ENCODE assay signal across 29 mouse cellular contexts in the genomic region with DNA sequence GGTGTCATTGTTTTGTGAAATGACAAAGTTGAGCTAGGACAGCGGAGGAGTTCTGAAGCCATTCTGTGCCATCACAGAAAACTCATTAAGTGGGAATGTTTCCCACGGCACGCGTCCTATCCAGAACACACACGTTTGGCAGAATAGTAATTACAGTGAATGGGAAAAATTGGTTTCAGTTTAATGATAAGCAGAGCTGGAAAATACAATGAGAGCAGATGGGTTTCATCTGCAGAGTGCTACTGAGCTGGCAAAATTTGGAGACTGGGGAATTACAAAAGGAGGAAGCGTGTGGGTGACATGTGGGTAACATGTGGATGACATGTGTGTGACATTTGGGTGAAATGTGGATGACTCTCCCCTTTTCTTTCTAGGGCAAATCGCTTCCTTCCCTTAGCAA.
DNase-seq lines count a peak whose midpoint lies in the region; ATAC-seq and TF ChIP-seq lines count a peak whose summit lies in the region.
"Had no signal": no experiment of that assay in that cellular context is flagged by ENCODE, and none has a peak within 500 bp of the region (broad histone marks: within the 10 kb centered on the region; RNA-seq: fewer than 3 reads in every experiment).

No protein-coding gene starts in this region.

- ATAC-seq in forebrain, postnatal 0 days: peak; percentile 59
- ATAC-seq in forebrain, embryonic 15.5 days (replicated peaks): no peak
- ATAC-seq in neural tube, embryonic 14.5 days (ENCODE audit: low read depth): peak; percentile 46; the same call in 1 of the 2 replicates
- ATAC-seq: lung, postnatal 0 days; Patski had no signal

- no peaks in the 10 kb centered on the region for H3K27me3 ChIP-seq in forebrain, postnatal 0 days (ENCODE audit: insufficient read depth, low read length)
- H3K27me3 ChIP-seq in forebrain, embryonic 15.5 days: no peaks in the 10 kb centered on the region
- no peaks in the 10 kb centered on the region for H3K27me3 ChIP-seq in neural tube, embryonic 14.5 days (ENCODE audit: control insufficient read depth, insufficient read depth, low read length)
- H3K27me3 ChIP-seq: embryonic facial prominence, embryonic 13.5 days; limb, embryonic 15.5 days; liver, embryonic 13.5 days; megakaryocyte, embryonic 14.5 days; neural tube, embryonic 12.5 days; Patski; stomach, embryonic 15.5 days had no signal

- H3K4me3 ChIP-seq in forebrain, postnatal 0 days (ENCODE audit: low read depth, low read length): no peak overlapping the region
- H3K4me3 ChIP-seq in forebrain, embryonic 15.5 days: no peak overlapping the region
- no peak overlapping the region for H3K4me3 ChIP-seq in neural tube, embryonic 14.5 days (ENCODE audit: low read depth, low read length)
- H3K4me3 ChIP-seq: embryonic facial prominence, embryonic 13.5 days; forebrain, embryonic 10.5 days; limb, embryonic 10.5 days; limb, embryonic 15.5 days; liver, embryonic 13.5 days; megakaryocyte, embryonic 14.5 days; neural tube, embryonic 12.5 days; stomach, embryonic 15.5 days had no signal

- H3K4me2 ChIP-seq in forebrain, postnatal 0 days (ENCODE audit: low read depth): no peak overlapping the region
- no peak overlapping the region for H3K4me2 ChIP-seq in forebrain, embryonic 15.5 days (replicated peaks)
- no peak overlapping the region for H3K4me2 ChIP-seq in neural tube, embryonic 14.5 days (ENCODE audit: low read depth, low read length)
- H3K4me2 ChIP-seq: embryonic facial prominence, embryonic 13.5 days; limb, embryonic 15.5 days; liver, embryonic 13.5 days; neural tube, embryonic 12.5 days; stomach, embryonic 15.5 days had no signal

- H3K9ac ChIP-seq in forebrain, postnatal 0 days: no peak overlapping the region
- no peak overlapping the region for H3K9ac ChIP-seq in forebrain, embryonic 15.5 days (replicated peaks)
- no peak overlapping the region for H3K9ac ChIP-seq in neural tube, embryonic 14.5 days (replicated peaks; ENCODE audit: low read depth, low read length)
- H3K9ac ChIP-seq: embryonic facial prominence, embryonic 13.5 days; limb, embryonic 15.5 days; liver, embryonic 13.5 days; neural tube, embryonic 12.5 days; stomach, embryonic 15.5 days had no signal

- no peak overlapping the region for H3K27ac ChIP-seq in forebrain, postnatal 0 days (ENCODE audit: low read depth, low read length)
- H3K27ac ChIP-seq in forebrain, embryonic 15.5 days (replicated peaks): no peak overlapping the region
- no peak overlapping the region for H3K27ac ChIP-seq in neural tube, embryonic 14.5 days (ENCODE audit: low read depth, low read length)
- H3K27ac ChIP-seq: embryonic facial prominence, embryonic 13.5 days; forebrain, embryonic 10.5 days; limb, embryonic 10.5 days; limb, embryonic 15.5 days; liver, embryonic 13.5 days; neural tube, embryonic 12.5 days; stomach, embryonic 15.5 days had no signal

- H3K4me1 ChIP-seq in forebrain, postnatal 0 days (ENCODE audit: insufficient read depth): no peaks in the 10 kb centered on the region
- no peaks in the 10 kb centered on the region for H3K4me1 ChIP-seq in forebrain, embryonic 15.5 days
- H3K4me1 ChIP-seq in neural tube, embryonic 14.5 days (ENCODE audit: control insufficient read depth, insufficient read depth, low read length): no peaks in the 10 kb centered on the region
- H3K4me1 ChIP-seq: embryonic facial prominence, embryonic 13.5 days; forebrain, embryonic 10.5 days; limb, embryonic 10.5 days; limb, embryonic 15.5 days; liver, embryonic 13.5 days; megakaryocyte, embryonic 14.5 days; neural tube, embryonic 12.5 days; stomach, embryonic 15.5 days had no signal

- DNase-seq in forebrain, postnatal 0 days: no peak
- peak; percentile 39 for DNase-seq in layer of hippocampus, adult 9-11 months
- DNase-seq in layer of hippocampus, adult 8-10 months (ENCODE audit: low spot score in 2 of 2): no peak
- no peak for DNase-seq in neural tube, embryonic 10.5 days (ENCODE audit: extremely low spot score, low spot score)
- DNase-seq in cerebellum, adult 9-11 months: no peak
- DNase-seq: adrenal gland, postnatal 10 days; cerebellum, adult 11-12 months; cerebellum, postnatal 10 days; gastrocnemius, postnatal 14 days; kidney, adult 18-20 months; kidney, postnatal 36 days; liver, embryonic 13.5 days; lung, adult 18-20 months; lung, postnatal 4 days; midbrain, embryonic 14.5 days; right cerebral cortex, postnatal 25 days; thymus, postnatal 25 days had no signal

- no peak for TF ChIP-seq CTCF in forebrain, postnatal 0 days (IDR thresholded peaks at IDR 0.05; ENCODE audit: low read depth)

- no peaks in the 10 kb centered on the region for H3K9me3 ChIP-seq in forebrain, postnatal 0 days (ENCODE audit: low read length)
- H3K9me3 ChIP-seq in forebrain, embryonic 15.5 days: no peaks in the 10 kb centered on the region
- no peaks in the 10 kb centered on the region for H3K9me3 ChIP-seq in neural tube, embryonic 14.5 days (ENCODE audit: control insufficient read depth, low read length)
- H3K9me3 ChIP-seq: embryonic facial prominence, embryonic 13.5 days; forebrain, embryonic 10.5 days; G1E; limb, embryonic 10.5 days; limb, embryonic 15.5 days; liver, embryonic 13.5 days; megakaryocyte, embryonic 14.5 days; neural tube, embryonic 12.5 days; stomach, embryonic 15.5 days had no signal

- WGBS in forebrain, postnatal 0 days: 55% methylated on average over 7 of the region's 7 CpGs
- WGBS in forebrain, embryonic 15.5 days: 68% methylated on average over 7 of the region's 7 CpGs
- 52% methylated on average over 7 of the region's 7 CpGs for WGBS in neural tube, embryonic 14.5 days

- H3K36me3 ChIP-seq in forebrain, postnatal 0 days (ENCODE audit: insufficient read depth): no peaks in the 10 kb centered on the region
- H3K36me3 ChIP-seq in forebrain, embryonic 15.5 days: no peaks in the 10 kb centered on the region
- H3K36me3 ChIP-seq in neural tube, embryonic 14.5 days (ENCODE audit: control insufficient read depth, insufficient read depth, low read length): no peaks in the 10 kb centered on the region
- H3K36me3 ChIP-seq: embryonic facial prominence, embryonic 13.5 days; forebrain, embryonic 10.5 days; G1E; limb, embryonic 10.5 days; limb, embryonic 15.5 days; liver, embryonic 13.5 days; neural tube, embryonic 12.5 days; stomach, embryonic 15.5 days had no signal
